Comparison of ENCODE assay signal across 8 mouse cellular contexts in genomic region chr2:131179990-131180587, GRCm38 (mm10). TPM values are rescaled to one million over a fixed set of nuclear protein-coding genes. Genes with fewer than 3 reads are reported as not detected.
DNase-seq lines count a peak whose midpoint lies in the region; ATAC-seq lines count a peak whose summit lies in the region.

Gene Cenpb, minus strand, starts transcription at chr2:131180067.

- H3K4me3 ChIP-seq in forebrain, embryonic 11.5 days (ENCODE audit: low read depth, low read length): peak within 1 kb of the TSS; percentile 82
- peak within 1 kb of the TSS; percentile 78 for H3K4me3 ChIP-seq in heart, embryonic 15.5 days
- peak within 1 kb of the TSS; percentile 83 for H3K4me3 ChIP-seq in liver, embryonic 16.5 days (ENCODE audit: low read depth, low read length)
- H3K4me3 ChIP-seq in neural tube, embryonic 13.5 days: peak within 1 kb of the TSS; percentile 93

- DNase-seq in CD8-positive naive resting alpha-beta T cell, adult 2 months (ENCODE audit: low read depth in 2 of 2, low spot score in 2 of 2): peak; percentile 52 to 58
- peak; percentile 62 for DNase-seq in c-Kit-negative CD71-positive TER-119-positive erythroid progenitor cells, embryonic 14.5 days (ENCODE audit: low read depth, low spot score)
- peak; percentile 93 for DNase-seq in forebrain, embryonic 11.5 days (ENCODE audit: low spot score)
- peak; percentile 84 to 91 for DNase-seq in kidney, postnatal 25 days
- peak; percentile 47 for DNase-seq in telencephalon, adult 2 months (ENCODE audit: low read depth, low spot score)

- H3K27ac ChIP-seq in forebrain, embryonic 11.5 days (ENCODE audit: low read depth, low read length): peak within 1 kb of the TSS; percentile 76
- peak within 1 kb of the TSS; percentile 89 for H3K27ac ChIP-seq in heart, embryonic 15.5 days
- peak within 1 kb of the TSS; percentile 90 for H3K27ac ChIP-seq in liver, embryonic 16.5 days (ENCODE audit: low read length)
- H3K27ac ChIP-seq in neural tube, embryonic 13.5 days (replicated peaks): peak within 1 kb of the TSS; percentile 96

- no peaks in the 10 kb centered on the region for H3K9me3 ChIP-seq in forebrain, embryonic 11.5 days (ENCODE audit: control insufficient read depth, low read length)
- no peaks in the 10 kb centered on the region for H3K9me3 ChIP-seq in heart, embryonic 15.5 days (replicated peaks)
- no peaks in the 10 kb centered on the region for H3K9me3 ChIP-seq in liver, embryonic 16.5 days (replicated peaks; ENCODE audit: control insufficient read depth, low read length)
- no peaks in the 10 kb centered on the region for H3K9me3 ChIP-seq in neural tube, embryonic 13.5 days

- 3% methylated on average over 48 of the region's 57 CpGs for WGBS in forebrain, embryonic 11.5 days
- WGBS in heart, embryonic 15.5 days: 2% methylated on average over 54 of the region's 57 CpGs
- WGBS in liver, embryonic 16.5 days (ENCODE audit: insufficient replicate concordance): 2% methylated on average over 54 of the region's 57 CpGs
- 3% methylated on average over 47 of the region's 57 CpGs for WGBS in neural tube, embryonic 13.5 days

- H3K9ac ChIP-seq in forebrain, embryonic 11.5 days (ENCODE audit: low read length): peak within 1 kb of the TSS; percentile 97
- peak within 1 kb of the TSS; percentile 96 for H3K9ac ChIP-seq in heart, embryonic 15.5 days
- H3K9ac ChIP-seq in liver, embryonic 16.5 days (ENCODE audit: low read depth, low read length): peak within 1 kb of the TSS; percentile 89
- peak within 1 kb of the TSS; percentile 92 for H3K9ac ChIP-seq in neural tube, embryonic 13.5 days

- H3K27me3 ChIP-seq in forebrain, embryonic 11.5 days (ENCODE audit: control insufficient read depth, insufficient read depth, low read length): no peaks in the 10 kb centered on the region
- no peaks in the 10 kb centered on the region for H3K27me3 ChIP-seq in heart, embryonic 15.5 days
- H3K27me3 ChIP-seq in liver, embryonic 16.5 days (ENCODE audit: control insufficient read depth, insufficient read depth, low read depth, low read length): no peaks in the 10 kb centered on the region
- no peaks in the 10 kb centered on the region for H3K27me3 ChIP-seq in neural tube, embryonic 13.5 days

- H3K4me1 ChIP-seq in forebrain, embryonic 11.5 days (replicated peaks; ENCODE audit: control insufficient read depth, insufficient read depth, low read length): peaks cover 19% of the 10 kb centered on the region
- H3K4me1 ChIP-seq in heart, embryonic 15.5 days (replicated peaks): peaks cover 38% of the 10 kb centered on the region
- peaks cover 32% of the 10 kb centered on the region for H3K4me1 ChIP-seq in liver, embryonic 16.5 days (ENCODE audit: control insufficient read depth, low read depth, low read length)
- H3K4me1 ChIP-seq in neural tube, embryonic 13.5 days (replicated peaks): peaks cover 41% of the 10 kb centered on the region

- H3K4me2 ChIP-seq in forebrain, embryonic 11.5 days (ENCODE audit: low read depth, low read length, severe bottlenecking): peak within 1 kb of the TSS; percentile 97
- H3K4me2 ChIP-seq in heart, embryonic 15.5 days: peak within 1 kb of the TSS; percentile 93
- H3K4me2 ChIP-seq in liver, embryonic 16.5 days (ENCODE audit: low read depth, low read length): peak within 1 kb of the TSS; percentile 92
- peak within 1 kb of the TSS; percentile 87 for H3K4me2 ChIP-seq in neural tube, embryonic 13.5 days

- peak; percentile 74 for ATAC-seq in forebrain, embryonic 11.5 days (replicated peaks; ENCODE audit: low FRiP score)
- peak; percentile 89 for ATAC-seq in heart, embryonic 15.5 days (replicated peaks; ENCODE audit: insufficient number of reproducible peaks, insufficient read depth, low FRiP score, low read depth)
- ATAC-seq in liver, embryonic 16.5 days (ENCODE audit: low read depth): peak; percentile 86
- peak; percentile 83 for ATAC-seq in neural tube, embryonic 13.5 days (ENCODE audit: low read depth)

- H3K36me3 ChIP-seq in forebrain, embryonic 11.5 days (ENCODE audit: control insufficient read depth, insufficient read depth, low read length): no peaks in the 10 kb centered on the region
- no peaks in the 10 kb centered on the region for H3K36me3 ChIP-seq in heart, embryonic 15.5 days
- peaks cover 3% of the 10 kb centered on the region for H3K36me3 ChIP-seq in liver, embryonic 16.5 days (ENCODE audit: control insufficient read depth, insufficient read depth)
- peaks cover 8% of the 10 kb centered on the region for H3K36me3 ChIP-seq in neural tube, embryonic 13.5 days

RNA-seq across cellular contexts. Expression of gene Cenpb, which starts in this region (rescaled TPM):
- 12.3 and 13.7 TPM in 2 replicates for polyA plus RNA-seq in forebrain, embryonic 11.5 days (2014; fragmentation: Nextera tagmentation; extraction: Ambion mirVana)
- polyA plus RNA-seq in heart, embryonic 15.5 days (2015; fragmentation: Nextera tagmentation; extraction: Ambion mirVana): 7.5 and 10.7 TPM in 2 replicates
- 3.0 and 3.2 TPM in 2 replicates for polyA plus RNA-seq in liver, embryonic 16.5 days (2015; fragmentation: Nextera tagmentation; extraction: Ambion mirVana)
- polyA plus RNA-seq in neural tube, embryonic 13.5 days (2015; fragmentation: Nextera tagmentation; extraction: Ambion mirVana): 12.6 and 12.7 TPM in 2 replicates

Comparison
In these comparisons a context has a peak if more than half of its experiments do, and no peak if none do; other contexts are left out.
1. Peak in every context shown above with its lines: DNase-seq, ATAC-seq, H3K4me3 ChIP-seq and H3K27ac ChIP-seq.